Comparison of ENCODE assay signal across 26 mouse cellular contexts in the genomic region with DNA sequence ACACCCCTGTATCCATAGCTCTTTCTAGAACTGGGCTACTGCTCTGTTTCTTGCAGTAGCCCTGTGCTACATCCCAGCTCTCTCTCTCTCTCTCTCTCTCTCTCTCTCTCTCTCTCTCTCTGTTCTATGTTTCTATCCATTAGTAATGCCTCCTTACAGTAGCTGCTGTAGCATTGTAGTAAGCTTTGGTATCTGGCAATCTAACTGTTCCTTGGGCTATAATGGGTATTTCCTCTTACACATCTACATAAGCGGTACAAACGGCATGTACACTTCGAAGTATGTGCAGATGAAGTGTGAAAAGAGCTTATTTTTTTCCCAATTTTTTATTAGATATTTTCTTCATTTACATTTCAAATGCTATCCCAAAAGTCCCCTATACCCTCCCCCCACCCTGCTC. TPM values are rescaled to one million over a fixed set of nuclear protein-coding genes. Genes with fewer than 3 reads are reported as not detected.
DNase-seq lines count a peak whose midpoint lies in the region; ATAC-seq and TF ChIP-seq lines count a peak whose summit lies in the region.
"Had no signal": no experiment of that assay in that cellular context is flagged by ENCODE, and none has a peak within 500 bp of the region (broad histone marks: within the 10 kb centered on the region; RNA-seq: fewer than 3 reads in every experiment).

No protein-coding gene starts in this region.

- TF ChIP-seq RAD21 in CH12.LX (IDR thresholded peaks at IDR 0.05; ENCODE audit: low read depth, low read length) = no peak

- dilution Hi-C loops in CH12.LX (cut with MboI; ENCODE audit: extremely low pct_ligation_motif_present, extremely low pct_unique_long_range_greater_than_20kb, low sequenced_read_pairs) = no loop called here

- H3ac ChIP-seq in myocyte (ENCODE audit: control insufficient read depth, insufficient read length) = no peak overlapping the region

- WGBS in heart, postnatal 0 days = 91% methylated on average over 3 of the region's 3 CpGs
- WGBS in heart, adult 2 months = 89% methylated on average over 3 of the region's 3 CpGs
- 87% methylated on average over 3 of the region's 3 CpGs for WGBS in intestine, embryonic 15.5 days

- no peak for TF ChIP-seq EP300 in heart, postnatal 0 days (IDR thresholded peaks at IDR 0.05; ENCODE audit: low read depth)
- no peak for TF ChIP-seq EP300 in heart, adult 2 months (IDR thresholded peaks at IDR 0.05; ENCODE audit: insufficient read depth, low read depth, low read length)
- no peak for TF ChIP-seq EP300 in CH12.LX (IDR thresholded peaks at IDR 0.05; ENCODE audit: low read length)

- no peak overlapping the region for H3K9ac ChIP-seq in heart, postnatal 0 days (replicated peaks; ENCODE audit: low read depth, low read length)
- H3K9ac ChIP-seq in heart, adult 2 months (ENCODE audit: low read depth, low read length) = no peak overlapping the region
- H3K9ac ChIP-seq in CH12.LX (ENCODE audit: insufficient read depth, low read depth) = peak overlapping the region; percentile 77
- no peak overlapping the region for H3K9ac ChIP-seq in intestine, embryonic 15.5 days
- H3K9ac ChIP-seq: embryonic facial prominence, embryonic 12.5 days; forebrain, embryonic 13.5 days; forebrain, embryonic 15.5 days; forebrain, postnatal 0 days had no signal

- peaks cover 39% of the 10 kb centered on the region for H3K36me3 ChIP-seq in heart, postnatal 0 days (replicated peaks; ENCODE audit: control insufficient read depth, insufficient read depth, low read length)
- no peaks in the 10 kb centered on the region; the same call in 1 of the 2 replicates for H3K36me3 ChIP-seq in heart, adult 2 months (ENCODE audit: control insufficient read depth, insufficient read depth, low read length)
- no peaks in the 10 kb centered on the region for H3K36me3 ChIP-seq in CH12.LX (replicated peaks in 1 of 2; ENCODE audit: control insufficient read depth in 1 of 2, insufficient read depth in 1 of 2, low read length in 1 of 2)
- no peaks in the 10 kb centered on the region for H3K36me3 ChIP-seq in myocyte (ENCODE audit: control insufficient read depth, insufficient read depth)
- no peaks in the 10 kb centered on the region for H3K36me3 ChIP-seq in intestine, embryonic 15.5 days
- H3K36me3 ChIP-seq: embryonic facial prominence, embryonic 10.5 days; embryonic facial prominence, embryonic 12.5 days; forebrain, embryonic 15.5 days had no signal

- H3K4me1 ChIP-seq in heart, postnatal 0 days (ENCODE audit: control insufficient read depth, insufficient read depth) = peaks cover 12% of the 10 kb centered on the region; the same call in 1 of the 2 replicates
- peaks cover 6% of the 10 kb centered on the region for H3K4me1 ChIP-seq in heart, adult 2 months (ENCODE audit: control insufficient read depth, insufficient read depth, low read length)
- peaks cover 45 to 66% of the 10 kb centered on the region in 2 experiments for H3K4me1 ChIP-seq in CH12.LX (ENCODE audit: control insufficient read depth in 1 of 2, insufficient read depth in 2 of 2)
- 0 out of 2 replicates have a peak, but pooled peaks cover 11% of the 10 kb centered on the region for H3K4me1 ChIP-seq in intestine, embryonic 15.5 days (replicated peaks)

- no peak for TF ChIP-seq CTCF in heart, postnatal 0 days (IDR thresholded peaks at IDR 0.05; ENCODE audit: low read depth)
- TF ChIP-seq CTCF in heart, adult 2 months (IDR thresholded peaks at IDR 0.05) = no peak
- TF ChIP-seq CTCF in CH12.LX (conservative IDR thresholded peaks at IDR 0.05 in 1 of 2, IDR thresholded peaks at IDR 0.05 in 1 of 2; ENCODE audit: low read depth in 2 of 2, low read length in 2 of 2) = no peak

- no peaks in the 10 kb centered on the region for H3K27me3 ChIP-seq in heart, postnatal 0 days (ENCODE audit: control insufficient read depth, insufficient read depth, low read length)
- no peaks in the 10 kb centered on the region for H3K27me3 ChIP-seq in heart, adult 2 months (ENCODE audit: control insufficient read depth, insufficient read depth, low read length)
- H3K27me3 ChIP-seq in CH12.LX (replicated peaks) (peaks cover 2% of the 10 kb centered on the region), myocyte (ENCODE audit: control insufficient read depth, insufficient read depth, insufficient read length) (no peaks in the 10 kb centered on the region)
- H3K27me3 ChIP-seq in intestine, embryonic 15.5 days (replicated peaks) = no peaks in the 10 kb centered on the region
- H3K27me3 ChIP-seq: embryonic facial prominence, embryonic 12.5 days; forebrain, embryonic 13.5 days; forebrain, embryonic 15.5 days; Patski had no signal

- no peaks in the 10 kb centered on the region for H3K9me3 ChIP-seq in heart, postnatal 0 days (replicated peaks; ENCODE audit: control insufficient read depth, low read length)
- no peaks in the 10 kb centered on the region for H3K9me3 ChIP-seq in CH12.LX (replicated peaks; ENCODE audit: low read length)
- H3K9me3 ChIP-seq in intestine, embryonic 15.5 days = no peaks in the 10 kb centered on the region
- H3K9me3 ChIP-seq: embryonic facial prominence, embryonic 10.5 days; embryonic facial prominence, embryonic 12.5 days; forebrain, embryonic 13.5 days; forebrain, embryonic 15.5 days had no signal

- H3K4me2 ChIP-seq in heart, postnatal 0 days (ENCODE audit: low read depth, low read length) = no peak overlapping the region
- peak overlapping the region; percentile 93 for H3K4me2 ChIP-seq in CH12.LX (ENCODE audit: insufficient read depth, low read depth, poor library complexity, severe bottlenecking)
- H3K4me2 ChIP-seq in myocyte (ENCODE audit: low read depth) = peak overlapping the region; percentile 54
- H3K4me2 ChIP-seq in intestine, embryonic 15.5 days (replicated peaks) = no peak overlapping the region
- H3K4me2 ChIP-seq: embryonic facial prominence, embryonic 12.5 days; forebrain, embryonic 13.5 days; forebrain, embryonic 15.5 days had no signal

- no peak for TF ChIP-seq POLR2A in heart, adult 2 months (IDR thresholded peaks at IDR 0.05; ENCODE audit: insufficient read depth, low read depth, low read length)
- no peak for TF ChIP-seq POLR2A in CH12.LX (IDR thresholded peaks at IDR 0.05; ENCODE audit: low read depth, low read length)
- no peak for TF ChIP-seq POLR2A in myocyte (IDR thresholded peaks at IDR 0.05; ENCODE audit: insufficient read length, low read depth)

- no peak overlapping the region for H3K4me3 ChIP-seq in heart, postnatal 0 days (ENCODE audit: low read depth, low read length)
- H3K4me3 ChIP-seq in heart, adult 2 months = no peak overlapping the region
- H3K4me3 ChIP-seq in CH12.LX (replicated peaks in 1 of 3; ENCODE audit: low read depth in 2 of 3, low read length in 2 of 3, poor library complexity in 1 of 3) (peak overlapping the region in 1 of 3 experiments; percentile 25), myocyte (no peak overlapping the region)
- H3K4me3 ChIP-seq in intestine, embryonic 15.5 days (replicated peaks) = no peak overlapping the region
- H3K4me3 ChIP-seq: embryonic facial prominence, embryonic 10.5 days; embryonic facial prominence, embryonic 12.5 days; forebrain, embryonic 13.5 days; forebrain, embryonic 15.5 days had no signal

- peak; percentile 4 for DNase-seq in heart, postnatal 0 days (ENCODE audit: low spot score)
- no peak for DNase-seq in heart, adult 2 months
- no peak for DNase-seq in CH12.LX (ENCODE audit: extremely low read depth)
- DNase-seq: adrenal gland, adult 8-10 months; adrenal gland, postnatal 14 days; adrenal gland, postnatal 36 days; B cell, adult 2 months; cerebellum, adult 11-12 months; cerebellum, adult 2 months; cerebellum, adult 9-10 months; cerebellum, postnatal 25 days; forebrain, postnatal 0 days had no signal

- no peaks in the 10 kb centered on the region for H3K79me2 ChIP-seq in heart, adult 2 months (replicated peaks; ENCODE audit: control insufficient read depth, insufficient read depth, low read length)
- H3K79me2 ChIP-seq in CH12.LX (replicated peaks; ENCODE audit: control insufficient read depth, extremely low read depth, insufficient read depth, poor library complexity, severe bottlenecking) (no peaks in the 10 kb centered on the region), myocyte (ENCODE audit: control insufficient read depth, insufficient read depth) (no peaks in the 10 kb centered on the region)

- ATAC-seq in heart, postnatal 0 days (ENCODE audit: insufficient read depth, low read depth) = no peak
- ATAC-seq in intestine, embryonic 15.5 days = no peak
- ATAC-seq: activated CD4-positive, CD25-positive, alpha-beta regulatory T cell, adult 4 months; CD4-positive, CD25-positive, alpha-beta regulatory T cell, adult 4 months; forebrain, embryonic 13.5 days; forebrain, embryonic 15.5 days; forebrain, postnatal 0 days; Patski had no signal

- in situ Hi-C loops in CH12.LX (cut with MboI; ENCODE audit: low pct_ligation_motif_present, low pct_unique_long_range_greater_than_20kb, low sequenced_read_pairs) = no loop called here

- intact Hi-C loops in heart, adult 2 months (cut with DNase I) = no loop called here

- H3K27ac ChIP-seq in heart, postnatal 0 days (ENCODE audit: low read depth) = no peak overlapping the region
- no peak overlapping the region for H3K27ac ChIP-seq in heart, adult 2 months
- peak overlapping the region; percentile 98 for H3K27ac ChIP-seq in CH12.LX (ENCODE audit: insufficient read depth, low read depth)
- H3K27ac ChIP-seq in intestine, embryonic 15.5 days = no peak overlapping the region
- H3K27ac ChIP-seq: embryonic facial prominence, embryonic 10.5 days; embryonic facial prominence, embryonic 12.5 days; forebrain, embryonic 13.5 days; forebrain, embryonic 15.5 days had no signal

RNA-seq across cellular contexts. Expression of a gene that starts 17.9 kb away (rescaled TPM):
- 982 and 1,104 TPM in 2 replicates for total RNA-seq in heart, postnatal 0 days (2014; rRNA removed; ENCODE audit: low replicate concordance)
- polyA plus RNA-seq in heart, postnatal 0 days (2015; fragmentation: Nextera tagmentation; extraction: Ambion mirVana) = 564 and 675 TPM in 2 replicates
- 100 to 1,000 TPM; 462 to 476 TPM for total RNA-seq in heart, adult 2 months (2021)
- 695 and 745 TPM in 2 replicates for polyA plus RNA-seq in heart, adult 2 months (2012; rRNA removed)
- 1.0 and 3.6 TPM in 2 replicates for total RNA-seq in CH12.LX (2012; rRNA removed)
- 0.17 and 0.30 TPM in 2 replicates for total RNA-seq in CH12.LX (2014; rRNA removed)
- polyA plus RNA-seq in CH12.LX (2012; ENCODE audit: insufficient read length, low read depth) = 0.35 and 1.1 TPM in 2 replicates
- polyA plus RNA-seq in myocyte (2012; fragmentation: generic; extraction: Trizol) = 10.5 TPM
- 14.8 and 15.4 TPM in 2 replicates for polyA plus RNA-seq in intestine, embryonic 15.5 days (2015; fragmentation: Nextera tagmentation; extraction: Ambion mirVana)

RNA-seq across cellular contexts. Expression of a gene that starts 33.1 kb away (rescaled TPM):
- not detected in 2 replicates for total RNA-seq in heart, postnatal 0 days (2014; rRNA removed; ENCODE audit: low replicate concordance)
- polyA plus RNA-seq in heart, postnatal 0 days (2015; fragmentation: Nextera tagmentation; extraction: Ambion mirVana) = 5.1 and 6.2 TPM in 2 replicates
- total RNA-seq in heart, adult 2 months (2021) = not detected
- polyA plus RNA-seq in heart, adult 2 months (2012; rRNA removed) = not detected in 2 replicates
- total RNA-seq in CH12.LX (2012; rRNA removed) (0.42 TPM in 1 of 2 replicates, not detected in the other), CH12.LX (2014; rRNA removed) (not detected in 2 replicates)
- polyA plus RNA-seq in CH12.LX (2012; ENCODE audit: insufficient read length, low read depth) (0.87 TPM in 1 of 2 replicates, not detected in the other), myocyte (2012; fragmentation: generic; extraction: Trizol) (0.16 TPM)
- polyA plus RNA-seq in intestine, embryonic 15.5 days (2015; fragmentation: Nextera tagmentation; extraction: Ambion mirVana) = 0.53 TPM in 1 of 2 replicates, not detected in the other
- total RNA-seq: adrenal gland, adult 18-20 months; adrenal gland, postnatal 14 days; ES-E14; forebrain, postnatal 0 days had no signal
- polyA plus RNA-seq: activated CD4-positive, CD25-positive, alpha-beta regulatory T cell, adult 4 months; CD4-positive, CD25-positive, alpha-beta regulatory T cell, adult 4 months; cerebellum, adult 2 months; cortical plate, adult 2 months; embryonic facial prominence, embryonic 10.5 days; embryonic facial prominence, embryonic 12.5 days; embryonic facial prominence, embryonic 14.5 days; forebrain, embryonic 11.5 days; forebrain, embryonic 13.5 days; forebrain, embryonic 15.5 days; forebrain, postnatal 0 days; Patski had no signal

RNA-seq across cellular contexts. Expression of a gene that starts 33.1 kb away (rescaled TPM):
- 84.7 and 177 TPM in 2 replicates for total RNA-seq in heart, postnatal 0 days (2014; rRNA removed; ENCODE audit: low replicate concordance)
- polyA plus RNA-seq in heart, postnatal 0 days (2015; fragmentation: Nextera tagmentation; extraction: Ambion mirVana) = 579 and 627 TPM in 2 replicates
- 100 to 1,000 TPM; 295 to 358 TPM for total RNA-seq in heart, adult 2 months (2021)
- 190 and 221 TPM in 2 replicates for polyA plus RNA-seq in heart, adult 2 months (2012; rRNA removed)
- total RNA-seq in CH12.LX (2012; rRNA removed) (643 and 706 TPM in 2 replicates), CH12.LX (2014; rRNA removed) (410 and 438 TPM in 2 replicates)
- polyA plus RNA-seq in CH12.LX (2012; ENCODE audit: insufficient read length, low read depth) (533 and 622 TPM in 2 replicates), myocyte (2012; fragmentation: generic; extraction: Trizol) (653 TPM)
- polyA plus RNA-seq in intestine, embryonic 15.5 days (2015; fragmentation: Nextera tagmentation; extraction: Ambion mirVana) = 233 TPM in 2 replicates

RNA-seq across cellular contexts. Expression of a gene that starts 38.0 kb away (rescaled TPM):
- total RNA-seq in heart, postnatal 0 days (2014; rRNA removed; ENCODE audit: low replicate concordance) = not detected in 2 replicates
- polyA plus RNA-seq in heart, postnatal 0 days (2015; fragmentation: Nextera tagmentation; extraction: Ambion mirVana) = 0.10 and 0.15 TPM in 2 replicates
- not detected for total RNA-seq in heart, adult 2 months (2021)
- 0.20 TPM in 1 of 2 replicates, not detected in the other for polyA plus RNA-seq in heart, adult 2 months (2012; rRNA removed)
- total RNA-seq in CH12.LX (2012; rRNA removed) (3.9 TPM in 2 replicates), CH12.LX (2014; rRNA removed) (1.7 and 1.9 TPM in 2 replicates)
- polyA plus RNA-seq in CH12.LX (2012; ENCODE audit: insufficient read length, low read depth) (2.0 and 2.9 TPM in 2 replicates), myocyte (2012; fragmentation: generic; extraction: Trizol) (1.1 TPM)
- polyA plus RNA-seq in intestine, embryonic 15.5 days (2015; fragmentation: Nextera tagmentation; extraction: Ambion mirVana) = 0.08 and 0.18 TPM in 2 replicates

RNA-seq across cellular contexts. Expression of a gene that starts 53.0 kb away (rescaled TPM):
- total RNA-seq in heart, postnatal 0 days (2014; rRNA removed; ENCODE audit: low replicate concordance) = 13.4 and 14.5 TPM in 2 replicates
- polyA plus RNA-seq in heart, postnatal 0 days (2015; fragmentation: Nextera tagmentation; extraction: Ambion mirVana) = 4.6 and 4.9 TPM in 2 replicates
- 1 to 10 TPM; 6.8 to 8.8 TPM for total RNA-seq in heart, adult 2 months (2021)
- 9.6 and 13.6 TPM in 2 replicates for polyA plus RNA-seq in heart, adult 2 months (2012; rRNA removed)
- total RNA-seq in CH12.LX (2012; rRNA removed) (20.6 and 27.9 TPM in 2 replicates), CH12.LX (2014; rRNA removed) (12.3 and 14.3 TPM in 2 replicates)
- polyA plus RNA-seq in CH12.LX (2012; ENCODE audit: insufficient read length, low read depth) (9.3 and 11.0 TPM in 2 replicates), myocyte (2012; fragmentation: generic; extraction: Trizol) (13.9 TPM)
- polyA plus RNA-seq in intestine, embryonic 15.5 days (2015; fragmentation: Nextera tagmentation; extraction: Ambion mirVana) = 1.3 and 1.7 TPM in 2 replicates
- polyA plus RNA-seq: activated CD4-positive, CD25-positive, alpha-beta regulatory T cell, adult 4 months; embryonic facial prominence, embryonic 10.5 days had no signal

Comparison
In these comparisons a context has a peak if more than half of its experiments do, and no peak if none do; other contexts are left out.
1. H3K4me2 ChIP-seq: peak in CH12.LX (single experiment) and myocyte (single experiment); none in heart, postnatal 0 days (single experiment) and intestine, embryonic 15.5 days (single experiment).
2. RNA of a gene that starts 17.9 kb away (polyA plus RNA-seq): 695 to 745 TPM in heart, adult 2 months and 564 to 675 TPM in heart, postnatal 0 days; 14.8 to 15.4 TPM in intestine, embryonic 15.5 days, 10.5 TPM in myocyte (single experiment) and 0.35 to 1.1 TPM in CH12.LX; every median in the first group is over 10 times any median in the second.